Mouse (Mus musculus) heart, embryonic 10.5 days (tissue): ENCODE data around the gene Mlx. TPM values are rescaled to one million over a fixed set of nuclear protein-coding genes. Genes with fewer than 3 reads are reported as not detected.

Experiments used
- DNase-seq: peaks from one replicate; pipeline ENCODE4 v3.0.0-alpha.2; 2017; ENCODE audit warnings: low spot score
- H3K27ac ChIP-seq: fragments of 300-500 bp; sonication (generic); 2 replicates; pipeline ENCODE4 v1.5.1; 2016; ENCODE audit warnings: mild to moderate bottlenecking
- H3K27me3 ChIP-seq: fragments of 300-500 bp; sonication (generic); 2 replicates; pipeline ENCODE4 v1.6.1; 2016; ENCODE audit warnings: mild to moderate bottlenecking; ENCODE audit not compliant: poor library complexity, insufficient read depth, severe bottlenecking
- H3K36me3 ChIP-seq: fragments of 300-500 bp; sonication (generic); 2 replicates; pipeline ENCODE4 v1.6.1; 2016; ENCODE audit warnings: mild to moderate bottlenecking, moderate library complexity
- H3K4me1 ChIP-seq: fragments of 300-500 bp; sonication (generic); 2 replicates; pipeline ENCODE4 v1.6.1; 2016; ENCODE audit warnings: mild to moderate bottlenecking
- H3K4me3 ChIP-seq: fragments of 300-500 bp; sonication (generic); 2 replicates; pipeline ENCODE4 v1.5.1; 2016; ENCODE audit warnings: mild to moderate bottlenecking, moderate library complexity
- H3K9me3 ChIP-seq: fragments of 300-500 bp; sonication (generic); 2 replicates; pipeline ENCODE4 v1.6.1; 2016; ENCODE audit warnings: mild to moderate bottlenecking, moderate library complexity
- WGBS: fragments of 180-500 bp; shearing (Covaris S2); methylation state at CpG from one replicate; pipeline ENCODE4 v1.1.7; 2016; 5-methylcytosine and 5-hydroxymethylcytosine counted together
- polyA plus RNA-seq: library from polyadenylated mRNA; unstranded; fragments of >200 nt; fragmentation: Nextera tagmentation; extraction: Ambion mirVana; gene quantifications from 2 replicates; pipeline ENCODE4 v1.2.1, GENCODE M21; 2016

Mlx gene
- polyA plus RNA-seq: 42.6 and 52.0 TPM in 2 replicates

DNA sequence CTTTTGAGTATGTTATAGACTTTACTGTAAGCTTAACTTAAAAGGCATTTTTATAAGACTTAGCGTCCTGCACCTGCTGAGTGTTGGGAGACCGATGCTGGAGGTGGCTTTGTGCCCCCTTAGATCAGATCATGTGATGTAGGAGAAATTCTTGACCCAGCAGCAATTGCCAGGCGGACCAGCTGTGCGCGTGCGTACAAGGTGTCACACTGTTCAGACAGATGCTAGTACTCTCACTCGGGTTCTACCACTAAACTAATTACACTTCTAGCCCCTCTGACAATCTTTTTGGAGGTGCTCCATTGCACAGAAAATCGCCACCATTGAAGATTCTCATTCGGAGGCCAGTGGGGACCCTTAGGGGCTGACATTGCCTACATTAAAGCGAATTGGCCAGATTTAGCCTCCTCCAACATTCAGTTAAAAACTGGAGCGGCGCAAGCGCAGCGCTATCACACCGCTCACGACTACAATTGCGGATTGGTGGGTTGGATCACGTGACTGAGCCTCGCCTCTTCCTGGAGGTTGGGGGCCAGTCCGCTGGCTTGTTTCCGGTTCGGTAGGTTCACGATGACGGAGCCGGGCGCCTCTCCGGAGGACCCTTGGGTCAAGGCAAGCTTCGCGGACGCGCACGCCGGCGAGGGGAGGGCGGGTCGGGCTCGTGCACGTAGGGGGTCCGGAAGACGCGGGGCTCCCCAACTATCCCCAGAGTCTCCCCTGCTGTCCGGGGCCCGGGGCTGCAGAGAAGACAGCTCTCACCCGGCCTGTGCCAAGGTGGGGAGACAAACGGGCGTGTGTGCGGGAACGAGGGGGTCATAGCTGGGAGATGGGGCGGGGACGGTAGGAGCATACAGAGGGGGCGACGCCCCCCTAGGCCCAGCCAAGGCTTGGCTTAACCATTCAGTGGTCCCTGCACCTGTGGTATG lies at the start of gene Mlx:
TSS of gene Mlx (plus strand) at position 522 of the 926 bp plus-strand sequence.
- H3K4me3 ChIP-seq: peak within 1 kb of the TSS; percentile 95
- DNase-seq: peak; percentile 95
- H3K36me3 ChIP-seq: peaks cover 50% of the 10 kb centered on the region
- 2% methylated on average over 52 of the region's 52 CpGs for WGBS
- H3K9me3 ChIP-seq: no peaks in the 10 kb centered on the region
- H3K4me1 ChIP-seq: peaks cover 54% of the 10 kb centered on the region
- peak within 1 kb of the TSS; percentile 92 for H3K27ac ChIP-seq
- no peaks in the 10 kb centered on the region for H3K27me3 ChIP-seq

DNA sequence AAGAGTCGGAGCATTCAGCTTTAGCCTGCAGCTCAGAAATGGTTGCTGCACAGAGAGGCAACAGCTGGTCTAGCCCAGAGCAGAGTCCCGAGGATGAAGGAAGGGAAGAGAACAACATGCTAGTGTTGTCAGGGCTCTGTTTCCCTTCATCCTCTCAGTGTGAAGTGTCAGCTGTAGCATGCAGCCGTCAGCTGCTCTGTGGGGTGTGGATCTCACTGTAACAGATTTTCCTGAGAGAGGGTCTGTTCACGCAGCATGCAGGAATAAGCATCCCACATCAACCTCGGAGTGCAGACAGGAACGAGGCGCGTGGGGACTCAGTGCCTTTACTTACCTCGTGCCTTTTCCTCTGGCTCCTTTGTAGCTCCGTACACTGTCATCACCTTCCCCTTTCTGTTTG lies 49.3 kb upstream of the Mlx start:
- DNase-seq: no peak
- Histone ChIP-seq H3K4me3 (no peak overlapping the region), H3K27ac (no peak overlapping the region), H3K9me3 (no peaks in the 10 kb centered on the region), H3K27me3 (no peaks in the 10 kb centered on the region), H3K4me1 (no peaks in the 10 kb centered on the region), H3K36me3 (peaks cover 97% of the 10 kb centered on the region)
- WGBS: 80% methylated on average over 10 of the region's 10 CpGs

DNA sequence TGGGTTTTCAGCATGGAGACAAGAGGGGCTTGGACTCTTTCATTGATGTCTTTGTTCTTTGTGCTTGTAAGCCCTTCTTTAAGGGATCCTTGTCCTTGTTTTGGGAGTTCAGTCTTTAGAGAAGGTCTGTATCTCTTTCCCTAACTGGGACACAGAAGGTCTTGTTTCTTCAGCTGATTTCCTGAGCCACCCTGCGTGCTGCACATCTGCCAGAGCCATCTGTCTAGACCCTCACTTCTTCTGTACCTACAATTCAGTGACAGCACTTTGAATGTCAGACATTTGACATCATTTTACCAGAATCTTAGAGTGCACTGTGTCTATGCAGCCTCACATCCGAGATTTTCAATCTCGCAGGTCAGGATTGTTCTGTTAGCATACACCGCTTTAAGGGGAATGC lies 41.3 kb upstream of the Mlx start:
- Histone ChIP-seq H3K36me3 (peaks cover 95% of the 10 kb centered on the region), H3K27ac (no peak overlapping the region), H3K4me3 (no peak overlapping the region), H3K27me3 (no peaks in the 10 kb centered on the region), H3K9me3 (no peaks in the 10 kb centered on the region), H3K4me1 (peaks cover 17% of the 10 kb centered on the region)
- DNase-seq: peak; percentile 42
- WGBS: 85% methylated on average over 4 of the region's 4 CpGs

GRCm38 (mm10) chr11:101046440-101046839 lies 40.6 kb upstream of the Mlx start:
- peak; percentile 69 for DNase-seq
- Histone ChIP-seq H3K4me3 (no peak overlapping the region), H3K9me3 (no peaks in the 10 kb centered on the region), H3K27me3 (no peaks in the 10 kb centered on the region), H3K4me1 (peaks cover 21% of the 10 kb centered on the region), H3K36me3 (peaks cover 94% of the 10 kb centered on the region), H3K27ac (0 out of 2 replicates have a peak overlapping the region, but pooled peaks have one; percentile 39)
- 31% methylated on average over 9 of the region's 9 CpGs for WGBS

GRCm38 (mm10) chr11:101047502-101047901 lies 39.6 kb upstream of the Mlx start:
- WGBS: 72% methylated on average over 3 of the region's 3 CpGs
- H3K4me3 ChIP-seq: no peak overlapping the region
- H3K4me1 ChIP-seq: peaks cover 21% of the 10 kb centered on the region
- H3K9me3 ChIP-seq: no peaks in the 10 kb centered on the region
- no peak for DNase-seq
- H3K27me3 ChIP-seq: no peaks in the 10 kb centered on the region
- peaks cover 94% of the 10 kb centered on the region for H3K36me3 ChIP-seq
- peak overlapping the region; percentile 12; the same call in 1 of the 2 replicates for H3K27ac ChIP-seq

DNA sequence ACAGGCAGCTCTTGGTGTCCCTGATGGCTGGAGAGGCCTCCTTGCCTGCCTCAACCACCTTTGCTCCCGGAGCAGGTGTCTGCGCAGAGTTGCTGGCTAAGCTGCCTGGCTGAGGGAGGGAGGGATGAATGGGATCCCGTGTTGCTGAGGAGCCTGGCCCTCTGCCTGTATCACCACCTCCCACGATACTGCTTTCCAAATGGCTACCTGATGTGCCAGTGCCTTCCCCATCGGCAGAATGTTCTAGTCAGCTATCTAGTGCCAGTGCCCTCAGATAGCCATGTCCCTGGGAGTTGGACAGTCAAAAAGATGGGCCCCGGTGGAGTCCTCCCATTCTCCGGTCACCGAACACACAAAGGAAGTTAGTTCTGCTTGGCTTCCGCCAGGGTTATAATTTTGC lies 36.7 kb upstream of the Mlx start:
- Histone ChIP-seq H3K4me3 (no peak overlapping the region), H3K9me3 (no peaks in the 10 kb centered on the region), H3K36me3 (peaks cover 92% of the 10 kb centered on the region), H3K4me1 (peaks cover 24% of the 10 kb centered on the region), H3K27me3 (no peaks in the 10 kb centered on the region), H3K27ac (peak overlapping the region; percentile 13; the same call in 1 of the 2 replicates)
- DNase-seq: no peak
- WGBS: 94% methylated on average over 9 of the region's 9 CpGs

GRCm38 (mm10) chr11:101051051-101051493 lies 36.0 kb upstream of the Mlx start:
- H3K36me3 ChIP-seq: peaks cover 91% of the 10 kb centered on the region
- no peak for DNase-seq
- H3K27me3 ChIP-seq: no peaks in the 10 kb centered on the region
- WGBS: 78% methylated on average over 6 of the region's 6 CpGs
- H3K9me3 ChIP-seq: no peaks in the 10 kb centered on the region
- H3K4me3 ChIP-seq: no peak overlapping the region
- peak overlapping the region; percentile 9; the same call in 1 of the 2 replicates for H3K27ac ChIP-seq
- peaks cover 26% of the 10 kb centered on the region for H3K4me1 ChIP-seq

DNA sequence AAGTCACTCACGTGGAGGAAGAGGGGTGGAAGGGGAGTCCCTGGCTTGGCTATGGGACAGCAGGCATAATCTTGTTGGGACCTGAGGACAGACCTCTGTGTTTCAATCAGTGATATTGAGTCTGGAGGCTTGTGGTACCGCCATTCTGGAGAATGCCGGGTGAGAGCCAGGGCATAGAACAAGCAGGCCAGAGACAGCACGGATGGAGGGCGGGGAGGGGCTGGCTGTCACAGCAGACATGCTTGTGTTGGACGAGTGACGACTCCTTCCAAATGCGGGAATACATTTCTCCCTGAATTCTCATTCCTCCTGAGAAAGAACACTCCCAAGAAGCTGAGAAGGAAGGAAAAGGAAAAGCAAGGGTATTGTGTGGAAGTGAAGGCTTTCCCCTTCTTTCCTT lies 35.5 kb upstream of the Mlx start:
- H3K36me3 ChIP-seq: peaks cover 88% of the 10 kb centered on the region
- peaks cover 26% of the 10 kb centered on the region for H3K4me1 ChIP-seq
- DNase-seq: no peak
- no peaks in the 10 kb centered on the region for H3K9me3 ChIP-seq
- H3K27me3 ChIP-seq: no peaks in the 10 kb centered on the region
- H3K4me3 ChIP-seq: no peak overlapping the region
- 74% methylated on average over 8 of the region's 8 CpGs for WGBS
- no peak overlapping the region for H3K27ac ChIP-seq

DNA sequence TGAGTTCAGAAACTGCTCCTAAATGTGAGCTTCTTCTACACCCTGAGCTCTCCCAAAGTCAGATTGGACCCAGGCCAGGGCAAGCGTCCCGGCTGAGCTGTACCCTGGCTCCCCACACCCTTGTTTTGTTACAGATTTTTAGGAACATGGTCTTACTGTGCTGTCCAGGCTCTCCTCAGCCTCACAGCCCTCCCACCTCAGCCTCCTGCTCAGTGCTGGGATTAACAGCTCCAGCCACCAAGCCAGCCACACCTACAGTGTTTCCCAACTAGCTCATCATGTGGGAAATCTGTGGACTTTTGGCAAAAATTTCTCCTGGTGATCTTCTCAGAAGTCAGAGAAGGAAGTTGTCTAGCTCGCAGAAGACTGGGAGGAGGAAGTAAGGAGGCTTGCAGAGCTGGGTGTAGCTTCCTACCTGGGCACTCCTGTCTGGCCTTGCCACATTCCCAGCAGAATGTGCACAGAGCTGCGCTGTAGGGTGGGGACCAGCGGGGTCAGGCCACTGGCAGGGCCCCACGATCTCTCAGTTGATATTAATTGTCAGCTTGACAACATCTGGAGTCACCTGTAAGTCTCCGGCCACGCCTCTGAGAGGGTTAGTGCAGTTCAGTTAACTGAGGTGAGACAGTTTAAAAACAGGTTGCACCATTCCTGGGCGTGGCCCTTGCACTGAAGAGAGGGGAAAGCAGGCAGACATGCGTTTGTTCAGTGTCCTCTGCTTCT lies 34.2 kb upstream of the Mlx start:
- peaks cover 32% of the 10 kb centered on the region for H3K4me1 ChIP-seq
- H3K36me3 ChIP-seq: peaks cover 88% of the 10 kb centered on the region
- WGBS: 93% methylated on average over 10 of the region's 10 CpGs
- no peak overlapping the region for H3K4me3 ChIP-seq
- no peak for DNase-seq
- H3K27ac ChIP-seq: peak overlapping the region; percentile 39; the same call in 1 of the 2 replicates
- no peaks in the 10 kb centered on the region for H3K27me3 ChIP-seq
- H3K9me3 ChIP-seq: no peaks in the 10 kb centered on the region

DNA sequence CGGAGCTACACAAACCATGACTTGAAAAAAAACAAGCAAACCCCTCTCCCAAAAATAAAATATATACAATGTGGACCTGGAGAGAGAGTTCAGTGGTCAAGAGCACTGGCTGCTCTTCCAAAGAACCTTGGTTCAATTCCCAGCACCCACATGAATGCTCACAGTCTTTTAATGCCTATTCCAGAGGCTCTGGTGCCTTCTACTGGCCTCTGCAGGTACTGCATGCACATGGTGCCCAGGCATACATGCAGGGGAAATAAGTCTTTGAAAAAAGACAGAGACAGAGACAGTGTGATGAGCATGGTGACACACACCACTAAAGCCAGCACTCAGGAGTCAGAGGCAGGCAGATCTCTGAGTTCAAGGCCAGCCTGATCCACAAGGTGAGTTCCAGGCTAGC lies 33.1 kb upstream of the Mlx start:
- no peak for DNase-seq
- no peak overlapping the region for H3K4me3 ChIP-seq
- H3K27ac ChIP-seq: no peak overlapping the region
- H3K9me3 ChIP-seq: no peaks in the 10 kb centered on the region
- H3K27me3 ChIP-seq: no peaks in the 10 kb centered on the region
- H3K36me3 ChIP-seq: peaks cover 78% of the 10 kb centered on the region
- peaks cover 42% of the 10 kb centered on the region for H3K4me1 ChIP-seq
- 100% methylated on average over 1 of the region's 1 CpGs for WGBS

DNA sequence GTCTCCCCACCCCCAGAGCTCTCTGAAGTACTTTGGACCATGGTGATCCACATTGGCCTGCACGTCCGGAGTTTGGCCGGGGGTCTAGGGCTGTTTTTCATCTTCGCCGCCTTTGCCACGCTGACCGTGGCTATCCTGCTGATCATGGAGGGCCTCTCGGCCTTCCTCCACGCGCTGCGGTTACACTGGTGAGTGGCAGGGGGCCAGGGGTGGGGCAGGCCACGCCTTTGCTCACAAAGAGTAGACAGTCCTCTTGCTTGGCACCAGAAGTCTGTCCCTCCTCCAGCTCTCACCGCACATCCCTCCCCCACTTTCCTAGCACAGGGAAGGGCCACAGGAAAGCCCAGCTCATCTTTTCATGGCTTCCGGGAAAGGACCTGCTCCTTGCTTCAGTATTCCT lies 31.7 kb upstream of the Mlx start:
- no peaks in the 10 kb centered on the region for H3K27me3 ChIP-seq
- peak overlapping the region; percentile 71 for H3K27ac ChIP-seq
- 73% methylated on average over 14 of the region's 14 CpGs for whole genome bisulfite sequencing
- no peaks in the 10 kb centered on the region for H3K9me3 ChIP-seq
- H3K36me3 ChIP-seq: peaks cover 64% of the 10 kb centered on the region
- no peak overlapping the region for H3K4me3 ChIP-seq
- H3K4me1 ChIP-seq: peaks cover 57% of the 10 kb centered on the region
- no peak for DNase-seq

- Histone ChIP-seq H3K4me3 (no peak overlapping the region; the same call in 1 of the 2 replicates), H3K4me1 (peaks cover 68% of the 10 kb centered on the region), H3K27me3 (no peaks in the 10 kb centered on the region), H3K9me3 (no peaks in the 10 kb centered on the region), H3K36me3 (peaks cover 53% of the 10 kb centered on the region), H3K27ac (peak overlapping the region; percentile 71)
- DNase-seq: no peak
- WGBS: 12% methylated on average over 8 of the region's 8 CpGs
Measured at GRCm38 (mm10) chr11:101056885-101057284, 30.2 kb upstream of the Mlx start.

- Histone ChIP-seq H3K4me1 (peaks cover 78% of the 10 kb centered on the region), H3K9me3 (no peaks in the 10 kb centered on the region), H3K27me3 (no peaks in the 10 kb centered on the region), H3K27ac (peak overlapping the region; percentile 71), H3K4me3 (no peak overlapping the region), H3K36me3 (peaks cover 50% of the 10 kb centered on the region)
- peak; percentile 90 for DNase-seq
- WGBS: 33% methylated on average over 5 of the region's 5 CpGs
Measured at GRCm38 (mm10) chr11:101057860-101058259, 29.2 kb upstream of the Mlx start.
